15 mouse cellular contexts compared by ENCODE assay signal in the genomic region with DNA sequence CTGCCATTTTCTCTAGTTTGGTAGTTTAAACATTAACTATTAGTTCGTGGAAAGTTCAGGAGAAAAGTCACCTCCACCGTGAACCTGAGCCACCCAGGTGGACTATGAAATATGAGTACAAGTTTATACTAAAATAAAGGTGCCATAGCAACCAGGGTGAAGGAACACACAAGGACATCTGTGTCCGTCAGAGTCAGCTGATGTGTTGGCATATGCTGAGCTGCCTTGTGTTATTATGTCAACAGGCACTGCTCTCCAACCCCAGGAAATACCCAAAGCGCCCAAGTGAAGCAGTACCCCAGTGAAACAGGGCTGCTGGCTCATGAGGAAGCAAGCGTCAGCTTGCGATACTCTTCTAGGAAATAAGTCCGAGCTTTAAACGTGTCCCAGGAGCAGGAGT.
A peak's percentile ranks its signal among the peaks of the same experiment; 100 is the strongest.
DNase-seq lines count a peak whose midpoint lies in the region; ATAC-seq lines count a peak whose summit lies in the region.
"Had no signal": no experiment of that assay in that cellular context is flagged by ENCODE, and none has a peak within 500 bp of the region (broad histone marks: within the 10 kb centered on the region; RNA-seq: fewer than 3 reads in every experiment).

No protein-coding gene starts in this region.

- H3K27ac ChIP-seq in heart, embryonic 11.5 days (ENCODE audit: low read depth, low read length), result no peak overlapping the region
- peak overlapping the region; percentile 23; the same call in 1 of the 2 replicates for H3K27ac ChIP-seq in intestine, embryonic 14.5 days (ENCODE audit: low read depth)
- peak overlapping the region; percentile 77 for H3K27ac ChIP-seq in kidney, embryonic 15.5 days
- H3K27ac ChIP-seq: hindbrain, postnatal 0 days; liver, embryonic 14.5 days; neural tube, embryonic 15.5 days had no signal

- 0 out of 2 replicates have a peak, but pooled peaks cover 2% of the 10 kb centered on the region for H3K9me3 ChIP-seq in heart, embryonic 11.5 days (replicated peaks; ENCODE audit: control insufficient read depth, low read length)
- H3K9me3 ChIP-seq in intestine, embryonic 14.5 days (ENCODE audit: control insufficient read depth, low read length), result no peaks in the 10 kb centered on the region
- no peaks in the 10 kb centered on the region for H3K9me3 ChIP-seq in kidney, embryonic 15.5 days (replicated peaks)
- H3K9me3 ChIP-seq: neural tube, embryonic 15.5 days had no signal

- H3K27me3 ChIP-seq in heart, embryonic 11.5 days (ENCODE audit: control insufficient read depth, insufficient read depth, low read length), result no peaks in the 10 kb centered on the region
- H3K27me3 ChIP-seq in intestine, embryonic 14.5 days (replicated peaks; ENCODE audit: control insufficient read depth, insufficient read depth, low read length), result no peaks in the 10 kb centered on the region
- no peaks in the 10 kb centered on the region for H3K27me3 ChIP-seq in kidney, embryonic 15.5 days
- H3K27me3 ChIP-seq: neural tube, embryonic 15.5 days had no signal

- no peaks in the 10 kb centered on the region for H3K36me3 ChIP-seq in heart, embryonic 11.5 days (ENCODE audit: control insufficient read depth, insufficient read depth, low read length)
- no peaks in the 10 kb centered on the region for H3K36me3 ChIP-seq in intestine, embryonic 14.5 days (ENCODE audit: control insufficient read depth, insufficient read depth, low read length)
- no peaks in the 10 kb centered on the region for H3K36me3 ChIP-seq in kidney, embryonic 15.5 days
- H3K36me3 ChIP-seq: neural tube, embryonic 15.5 days had no signal

- 76% methylated on average over 8 of the region's 8 CpGs for WGBS in heart, embryonic 11.5 days (ENCODE audit: insufficient replicate concordance)
- WGBS in intestine, embryonic 14.5 days, result 54% methylated on average over 8 of the region's 8 CpGs
- WGBS in kidney, embryonic 15.5 days, result 58% methylated on average over 8 of the region's 8 CpGs

- H3K4me1 ChIP-seq in heart, embryonic 11.5 days (ENCODE audit: control insufficient read depth, insufficient read depth, low read length), result peaks cover 6% of the 10 kb centered on the region
- H3K4me1 ChIP-seq in intestine, embryonic 14.5 days (replicated peaks; ENCODE audit: control insufficient read depth, insufficient read depth, low read length), result no peaks in the 10 kb centered on the region
- peaks cover 12% of the 10 kb centered on the region; the same call in 1 of the 2 replicates for H3K4me1 ChIP-seq in kidney, embryonic 15.5 days
- H3K4me1 ChIP-seq: neural tube, embryonic 15.5 days had no signal

- ATAC-seq in heart, embryonic 11.5 days (replicated peaks; ENCODE audit: insufficient number of reproducible peaks, low FRiP score, low TSS enrichment), result no peak
- peak; percentile 75 for ATAC-seq in intestine, embryonic 14.5 days (replicated peaks; ENCODE audit: low FRiP score, low TSS enrichment, low read depth)
- ATAC-seq in kidney, embryonic 15.5 days (replicated peaks; ENCODE audit: low FRiP score), result peak; percentile 76
- ATAC-seq: hindbrain, postnatal 0 days had no signal

- no peak overlapping the region for H3K9ac ChIP-seq in heart, embryonic 11.5 days (ENCODE audit: low read depth, low read length)
- H3K9ac ChIP-seq in intestine, embryonic 14.5 days (ENCODE audit: low read length), result no peak overlapping the region
- H3K9ac ChIP-seq in kidney, embryonic 15.5 days, result 0 out of 2 replicates have a peak overlapping the region, but pooled peaks have one; percentile 10
- H3K9ac ChIP-seq: liver, embryonic 14.5 days; neural tube, embryonic 15.5 days had no signal

- no peak overlapping the region for H3K4me2 ChIP-seq in heart, embryonic 11.5 days
- H3K4me2 ChIP-seq in intestine, embryonic 14.5 days (ENCODE audit: low read length), result no peak overlapping the region
- H3K4me2 ChIP-seq in kidney, embryonic 15.5 days, result no peak overlapping the region
- H3K4me2 ChIP-seq: neural tube, embryonic 15.5 days had no signal

- intact Hi-C loops in gastrocnemius, postnatal 36 days (cut with DNase I), result no loop called here

- peak; percentile 93 for DNase-seq in heart, adult 11 months
- DNase-seq in intestine, embryonic 14.5 days (ENCODE audit: low spot score), result no peak
- peak; percentile 9 for DNase-seq in lung, postnatal 10 days
- no peak for DNase-seq in gastrocnemius, postnatal 36 days
- DNase-seq in right cerebral cortex, postnatal 14 days, result no peak
- DNase-seq in urinary bladder, adult 18-20 months (ENCODE audit: low spot score in 2 of 2), result no peak
- DNase-seq: cerebellum, adult 8-10 months; layer of hippocampus, adult 9-11 months; thymus, postnatal 25 days had no signal

- H3K4me3 ChIP-seq in heart, embryonic 11.5 days (ENCODE audit: low read depth, low read length), result no peak overlapping the region
- H3K4me3 ChIP-seq in intestine, embryonic 14.5 days (ENCODE audit: low read depth, low read length), result no peak overlapping the region
- no peak overlapping the region for H3K4me3 ChIP-seq in kidney, embryonic 15.5 days (replicated peaks)
- H3K4me3 ChIP-seq: megakaryocyte, embryonic 14.5 days; neural tube, embryonic 15.5 days had no signal

Comparison
In these comparisons a context has a peak if more than half of its experiments do, and no peak if none do; other contexts are left out.
1. DNase-seq: peak in heart, adult 11 months (single experiment) and lung, postnatal 10 days (single experiment); none in intestine, embryonic 14.5 days (single experiment), gastrocnemius, postnatal 36 days (0 of 2), right cerebral cortex, postnatal 14 days (single experiment) and urinary bladder, adult 18-20 months (0 of 2).